Comparison of ENCODE assay signal across 9 mouse cellular contexts in the genomic region with DNA sequence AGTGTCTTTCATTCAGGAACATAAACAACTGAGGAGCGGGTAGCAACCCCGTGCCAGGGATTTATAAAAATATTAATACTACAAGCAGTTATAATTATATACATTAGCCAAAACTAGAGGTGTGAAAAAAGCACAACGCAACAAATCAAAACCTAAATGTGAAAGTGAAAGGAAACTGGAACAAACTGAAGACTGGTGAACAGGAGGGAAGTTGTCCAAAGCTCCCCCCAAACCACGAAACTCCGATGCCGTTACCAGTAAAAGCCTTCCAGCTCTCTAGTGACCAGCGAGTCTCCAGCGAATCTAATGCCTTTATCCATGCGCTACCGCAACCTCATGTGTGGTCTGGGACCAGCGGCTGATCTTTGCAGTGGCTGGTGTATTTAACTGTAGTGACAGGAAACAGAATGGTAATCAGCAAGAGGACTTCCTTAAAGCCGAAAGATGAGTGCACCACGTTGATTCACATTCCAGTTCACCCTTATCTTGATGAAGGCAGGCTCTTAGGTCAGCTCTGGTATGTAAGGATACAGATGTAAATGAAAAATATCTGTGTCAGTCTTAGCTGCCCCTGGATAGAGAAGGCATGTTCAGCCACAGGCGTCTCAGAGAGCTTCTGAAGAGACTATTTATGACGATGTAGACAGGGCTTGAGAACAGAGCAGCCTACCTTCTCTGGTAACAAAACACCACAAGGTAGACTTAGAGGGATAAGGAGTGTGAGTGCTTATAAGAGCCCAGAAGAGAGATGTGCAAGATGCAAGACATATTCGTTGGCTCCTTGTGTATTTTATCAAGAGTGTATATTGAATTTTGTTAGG.
DNase-seq lines count a peak whose midpoint lies in the region; ATAC-seq and TF ChIP-seq lines count a peak whose summit lies in the region.
"Had no signal": no experiment of that assay in that cellular context is flagged by ENCODE, and none has a peak within 500 bp of the region (broad histone marks: within the 10 kb centered on the region; RNA-seq: fewer than 3 reads in every experiment).

No protein-coding gene starts in this region.

- H3K27ac ChIP-seq in intestine, postnatal 0 days (ENCODE audit: low read depth, low read length), result no peak overlapping the region

- H3K9me3 ChIP-seq in intestine, postnatal 0 days (ENCODE audit: control insufficient read depth), result no peaks in the 10 kb centered on the region

- peak overlapping the region; percentile 51 for H3K4me2 ChIP-seq in intestine, postnatal 0 days (replicated peaks; ENCODE audit: low read depth)

- no peaks in the 10 kb centered on the region for H3K4me1 ChIP-seq in intestine, postnatal 0 days (replicated peaks; ENCODE audit: control insufficient read depth, insufficient read depth, low read length)

- no peaks in the 10 kb centered on the region for H3K36me3 ChIP-seq in intestine, postnatal 0 days (ENCODE audit: control insufficient read depth, insufficient read depth)

- no peak for TF ChIP-seq CTCF in intestine, postnatal 0 days (IDR thresholded peaks at IDR 0.05; ENCODE audit: low read depth)

- DNase-seq in 416B (ENCODE audit: low read depth), result peak; percentile 78
- peak; percentile 48 for DNase-seq in T-cell, adult 2 months (ENCODE audit: low spot score)
- DNase-seq in mesoderm, embryonic 11.5 days (ENCODE audit: low read depth, low spot score), result peak; percentile 15
- no peak for DNase-seq in left cerebral cortex, adult 8-10 months (ENCODE audit: low spot score in 2 of 2)
- no peak for DNase-seq in cerebellum, postnatal 14 days
- no peak for DNase-seq in adrenal gland, adult 18-20 months (ENCODE audit: low spot score in 2 of 2)
- no peak for DNase-seq in cerebellum, postnatal 10 days
- DNase-seq: forebrain, postnatal 0 days had no signal

- WGBS in intestine, postnatal 0 days, result 54% methylated on average over 16 of the region's 16 CpGs

- no peak for ATAC-seq in intestine, postnatal 0 days
- ATAC-seq: forebrain, postnatal 0 days had no signal

- H3K4me3 ChIP-seq in intestine, postnatal 0 days (ENCODE audit: low read depth, low read length), result peak overlapping the region; percentile 35

- no peaks in the 10 kb centered on the region for H3K27me3 ChIP-seq in intestine, postnatal 0 days (replicated peaks; ENCODE audit: control insufficient read depth, insufficient read depth, low read length)

- no peak overlapping the region for H3K9ac ChIP-seq in intestine, postnatal 0 days (ENCODE audit: low read depth, low read length)
- H3K9ac ChIP-seq: forebrain, postnatal 0 days had no signal

Comparison
In these comparisons a context has a peak if more than half of its experiments do, and no peak if none do; other contexts are left out.
1. DNase-seq: peak in 416B (single experiment), T-cell, adult 2 months (single experiment) and mesoderm, embryonic 11.5 days (single experiment); none in left cerebral cortex, adult 8-10 months (0 of 2), cerebellum, postnatal 14 days (0 of 2), adrenal gland, adult 18-20 months (0 of 2) and cerebellum, postnatal 10 days (0 of 2).